Mouse (Mus musculus): ENCODE data around the gene Smarcc2. TPM values are rescaled to one million over a fixed set of nuclear protein-coding genes. Genes with fewer than 3 reads are reported as not detected.

Smarcc2 gene
- total and polyA plus RNA-seq, 3 experiments: 49.1 to 77.6 (median 75.5) TPM

DNA sequence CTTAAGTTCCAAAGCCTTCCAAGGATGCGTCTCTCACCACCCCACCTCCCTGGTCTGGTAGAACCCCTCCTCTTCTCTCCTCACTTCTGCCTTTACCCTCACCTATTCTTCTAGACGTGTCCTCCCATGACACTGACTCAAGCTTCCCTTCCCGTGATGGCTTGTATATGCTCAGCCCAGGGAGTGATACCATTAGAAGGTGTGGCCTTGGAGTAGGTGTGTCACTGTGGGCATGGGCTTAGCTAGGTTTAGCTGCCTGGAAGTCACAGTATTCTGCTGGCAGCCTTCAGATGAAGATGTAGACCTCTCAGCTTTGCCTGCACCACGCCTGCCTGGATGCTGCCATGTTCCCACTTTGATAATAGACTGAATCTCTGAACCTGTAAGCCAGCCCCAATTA, 56.0 kb downstream of the Smarcc2 start:
- 82% methylated on average over 4 of the region's 4 CpGs for WGBS
- Histone ChIP-seq H3K27me3 (ENCODE audit: control insufficient read depth, insufficient read depth, low read length) (no peaks in the 10 kb centered on the region), H3K9ac (ENCODE audit: low read depth, low read length) (no peak overlapping the region), H3K79me2 (replicated peaks; ENCODE audit: control insufficient read depth, insufficient read depth, low read length) (no peaks in the 10 kb centered on the region), H3K4me3 (no peak overlapping the region), H3K36me3 (ENCODE audit: control insufficient read depth, insufficient read depth, low read length) (no peaks in the 10 kb centered on the region), H3K4me1 (ENCODE audit: control insufficient read depth, insufficient read depth, low read length) (no peaks in the 10 kb centered on the region), H3K27ac (no peak overlapping the region)
- TF ChIP-seq EP300 (IDR thresholded peaks at IDR 0.05; ENCODE audit: insufficient read depth, low read depth, low read length) (no peak), CTCF (IDR thresholded peaks at IDR 0.05) (no peak), POLR2A (IDR thresholded peaks at IDR 0.05; ENCODE audit: insufficient read depth, low read depth, low read length) (no peak)
- intact Hi-C loops (cut with DNase I): no loop called here
- no peak for DNase-seq

DNA sequence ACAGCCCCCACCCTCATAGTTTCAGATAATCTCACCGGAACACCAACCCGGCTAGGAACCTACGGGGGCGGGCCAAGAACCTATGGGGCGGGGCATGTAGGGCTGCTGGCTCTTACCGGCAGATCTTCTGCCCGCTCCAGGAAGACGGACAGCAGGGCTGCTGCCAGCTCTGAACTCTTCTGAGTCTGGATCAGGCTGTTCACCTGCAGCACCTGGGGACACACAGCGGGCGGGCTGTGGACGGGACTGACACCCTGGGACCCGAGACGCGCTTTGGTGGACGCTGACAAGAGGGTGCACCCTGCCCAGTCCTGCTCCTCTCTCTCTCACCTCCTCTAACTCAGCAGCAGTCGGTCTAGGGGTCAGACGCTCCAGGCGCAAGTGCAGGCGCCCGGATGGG, 57.0 kb downstream of the Smarcc2 start:
- Histone ChIP-seq H3K36me3 (ENCODE audit: control insufficient read depth, insufficient read depth, low read length) (no peaks in the 10 kb centered on the region), H3K27ac (no peak overlapping the region), H3K4me3 (no peak overlapping the region), H3K79me2 (replicated peaks; ENCODE audit: control insufficient read depth, insufficient read depth, low read length) (no peaks in the 10 kb centered on the region), H3K9ac (ENCODE audit: low read depth, low read length) (no peak overlapping the region), H3K27me3 (ENCODE audit: control insufficient read depth, insufficient read depth, low read length) (no peaks in the 10 kb centered on the region), H3K4me1 (ENCODE audit: control insufficient read depth, insufficient read depth, low read length) (no peaks in the 10 kb centered on the region)
- intact Hi-C loops (cut with DNase I): no loop called here
- no peak for TF ChIP-seq CTCF (IDR thresholded peaks at IDR 0.05)
- no peak for TF ChIP-seq POLR2A (IDR thresholded peaks at IDR 0.05; ENCODE audit: insufficient read depth, low read depth, low read length)
- no peak for TF ChIP-seq EP300 (IDR thresholded peaks at IDR 0.05; ENCODE audit: insufficient read depth, low read depth, low read length)
- DNase-seq: no peak
- WGBS: 81% methylated on average over 20 of the region's 20 CpGs

DNA sequence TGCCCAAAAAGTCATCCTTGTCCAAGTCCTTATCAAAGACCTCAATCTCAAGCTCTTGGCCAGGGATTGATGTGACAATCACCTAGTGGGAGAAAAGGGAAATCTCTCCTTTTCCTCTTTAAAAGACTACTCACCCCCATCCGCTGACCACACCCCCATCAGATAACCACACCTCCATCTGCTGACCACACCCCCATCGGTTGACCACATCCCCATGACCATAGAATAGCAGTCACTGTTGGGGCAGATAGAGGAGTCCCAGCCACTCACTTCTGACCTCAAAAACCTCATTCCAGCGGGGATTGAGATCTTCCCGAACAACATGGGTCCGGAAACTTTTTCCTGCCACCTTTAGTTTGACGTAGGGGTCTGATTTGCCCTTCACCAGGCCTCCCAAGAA, 57.6 kb downstream of the Smarcc2 start:
- no peak overlapping the region for H3K27ac ChIP-seq
- TF ChIP-seq POLR2A (IDR thresholded peaks at IDR 0.05; ENCODE audit: insufficient read depth, low read depth, low read length) (no peak), CTCF (IDR thresholded peaks at IDR 0.05) (no peak), EP300 (IDR thresholded peaks at IDR 0.05; ENCODE audit: insufficient read depth, low read depth, low read length) (no peak)
- no peaks in the 10 kb centered on the region for H3K79me2 ChIP-seq (replicated peaks; ENCODE audit: control insufficient read depth, insufficient read depth, low read length)
- intact Hi-C loops (cut with DNase I): no loop called here
- H3K4me1 ChIP-seq (ENCODE audit: control insufficient read depth, insufficient read depth, low read length): no peaks in the 10 kb centered on the region
- WGBS: 59% methylated on average over 6 of the region's 6 CpGs
- no peak for DNase-seq
- H3K4me3 ChIP-seq: no peak overlapping the region
- H3K36me3 ChIP-seq (ENCODE audit: control insufficient read depth, insufficient read depth, low read length): no peaks in the 10 kb centered on the region
- no peak overlapping the region for H3K9ac ChIP-seq (ENCODE audit: low read depth, low read length)
- H3K27me3 ChIP-seq (ENCODE audit: control insufficient read depth, insufficient read depth, low read length): no peaks in the 10 kb centered on the region

DNA sequence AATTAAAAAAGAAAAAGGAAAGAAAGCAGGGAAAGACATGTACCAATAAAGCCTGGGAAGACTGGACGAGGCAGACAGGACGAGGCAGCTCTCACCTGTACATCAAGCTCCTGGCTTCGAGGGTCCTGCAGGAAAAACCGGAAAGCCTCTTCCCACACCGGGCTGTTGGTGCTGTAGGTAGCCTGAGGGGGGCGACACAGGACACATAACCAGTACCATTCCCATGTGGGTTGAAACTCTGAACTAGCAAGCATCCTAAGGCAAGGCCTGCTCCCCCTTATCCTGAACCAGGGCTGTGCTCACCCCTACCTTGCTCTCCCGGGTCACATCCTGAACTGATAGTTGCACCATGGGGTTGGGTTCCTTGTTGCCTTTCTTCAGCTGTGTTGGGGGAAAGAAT, 59.8 kb downstream of the Smarcc2 start:
- H3K36me3 ChIP-seq (ENCODE audit: control insufficient read depth, insufficient read depth, low read length): no peaks in the 10 kb centered on the region
- no peaks in the 10 kb centered on the region for H3K4me1 ChIP-seq (ENCODE audit: control insufficient read depth, insufficient read depth, low read length)
- intact Hi-C loops (cut with DNase I): loop anchor here (1.0 kb wide), 1 partner anchor 17 kb away; no protein-coding TSS in a partner anchor
- H3K79me2 ChIP-seq (replicated peaks; ENCODE audit: control insufficient read depth, insufficient read depth, low read length): no peaks in the 10 kb centered on the region
- H3K27me3 ChIP-seq (ENCODE audit: control insufficient read depth, insufficient read depth, low read length): no peaks in the 10 kb centered on the region
- H3K27ac ChIP-seq: no peak overlapping the region
- H3K9ac ChIP-seq (ENCODE audit: low read depth, low read length): no peak overlapping the region
- DNase-seq: peak; percentile 50 to 70
- no peak overlapping the region for H3K4me3 ChIP-seq
- 81% methylated on average over 7 of the region's 7 CpGs for WGBS
- TF ChIP-seq POLR2A (IDR thresholded peaks at IDR 0.05; ENCODE audit: insufficient read depth, low read depth, low read length) (no peak), CTCF (IDR thresholded peaks at IDR 0.05) (peak; percentile 78), EP300 (IDR thresholded peaks at IDR 0.05; ENCODE audit: insufficient read depth, low read depth, low read length) (0 out of 2 replicates have a peak, but pooled peaks have one; percentile 66)

DNA sequence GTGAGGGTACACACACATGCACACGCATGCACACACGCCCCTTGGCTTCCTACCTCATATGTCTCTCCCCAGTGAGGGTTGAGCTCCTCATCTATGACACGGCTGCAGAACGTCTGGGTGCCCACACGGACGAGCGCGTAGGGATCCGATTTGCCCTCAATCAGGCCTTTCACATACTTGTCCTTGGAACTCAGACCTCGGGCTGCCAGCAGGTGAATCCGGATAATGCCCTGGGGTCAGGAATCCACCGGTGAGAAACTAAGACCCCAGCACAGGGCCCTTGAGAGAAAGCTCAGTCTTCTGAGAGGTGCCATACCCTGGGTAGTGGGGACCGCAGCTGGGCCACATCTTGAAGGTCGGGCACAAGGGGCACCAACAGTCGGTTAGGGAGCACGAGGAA, 61.5 kb downstream of the Smarcc2 start:
- no peak overlapping the region for H3K27ac ChIP-seq
- intact Hi-C loops (cut with DNase I): no loop called here
- no peaks in the 10 kb centered on the region for H3K27me3 ChIP-seq (ENCODE audit: control insufficient read depth, insufficient read depth, low read length)
- TF ChIP-seq POLR2A (IDR thresholded peaks at IDR 0.05; ENCODE audit: insufficient read depth, low read depth, low read length) (no peak), CTCF (IDR thresholded peaks at IDR 0.05) (no peak), EP300 (IDR thresholded peaks at IDR 0.05; ENCODE audit: insufficient read depth, low read depth, low read length) (no peak)
- H3K36me3 ChIP-seq (ENCODE audit: control insufficient read depth, insufficient read depth, low read length): no peaks in the 10 kb centered on the region
- no peak overlapping the region for H3K4me3 ChIP-seq
- H3K9ac ChIP-seq (ENCODE audit: low read depth, low read length): no peak overlapping the region
- H3K79me2 ChIP-seq (replicated peaks; ENCODE audit: control insufficient read depth, insufficient read depth, low read length): no peaks in the 10 kb centered on the region
- no peaks in the 10 kb centered on the region for H3K4me1 ChIP-seq (ENCODE audit: control insufficient read depth, insufficient read depth, low read length)
- no peak for DNase-seq
- WGBS: 89% methylated on average over 16 of the region's 16 CpGs

DNA sequence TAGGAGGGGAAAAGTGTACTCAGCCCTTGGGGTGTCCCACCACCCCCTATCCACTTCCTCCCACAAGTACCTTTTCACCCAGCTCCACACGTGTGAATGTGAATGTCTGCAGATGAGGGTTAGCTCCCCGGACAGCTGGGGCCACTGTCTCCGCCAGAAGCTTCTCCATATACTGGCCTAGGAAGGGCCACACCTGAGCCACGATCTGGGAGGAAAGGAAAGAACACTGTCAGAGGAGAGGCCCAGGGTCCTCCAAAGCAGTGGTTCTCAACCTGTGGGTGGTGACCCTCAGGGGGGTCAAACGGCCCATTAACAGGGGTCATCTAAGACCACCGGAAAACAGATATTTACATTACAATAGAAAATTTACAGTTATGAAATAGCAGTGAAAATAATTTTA, 63.3 kb downstream of the Smarcc2 start:
- Histone ChIP-seq H3K27me3 (ENCODE audit: control insufficient read depth, insufficient read depth, low read length) (no peaks in the 10 kb centered on the region), H3K4me1 (ENCODE audit: control insufficient read depth, insufficient read depth, low read length) (peaks cover 1% of the 10 kb centered on the region; the same call in 1 of the 2 replicates), H3K27ac (no peak overlapping the region), H3K4me3 (no peak overlapping the region), H3K9ac (ENCODE audit: low read depth, low read length) (no peak overlapping the region), H3K79me2 (replicated peaks; ENCODE audit: control insufficient read depth, insufficient read depth, low read length) (no peaks in the 10 kb centered on the region), H3K36me3 (ENCODE audit: control insufficient read depth, insufficient read depth, low read length) (no peaks in the 10 kb centered on the region)
- no peak for DNase-seq
- 83% methylated on average over 6 of the region's 6 CpGs for WGBS
- intact Hi-C loops (cut with DNase I): no loop called here
- TF ChIP-seq EP300 (IDR thresholded peaks at IDR 0.05; ENCODE audit: insufficient read depth, low read depth, low read length) (no peak), POLR2A (IDR thresholded peaks at IDR 0.05; ENCODE audit: insufficient read depth, low read depth, low read length) (no peak), CTCF (IDR thresholded peaks at IDR 0.05) (no peak)
